ENCODE assay signal across 8 mouse cellular contexts in the genomic region with DNA sequence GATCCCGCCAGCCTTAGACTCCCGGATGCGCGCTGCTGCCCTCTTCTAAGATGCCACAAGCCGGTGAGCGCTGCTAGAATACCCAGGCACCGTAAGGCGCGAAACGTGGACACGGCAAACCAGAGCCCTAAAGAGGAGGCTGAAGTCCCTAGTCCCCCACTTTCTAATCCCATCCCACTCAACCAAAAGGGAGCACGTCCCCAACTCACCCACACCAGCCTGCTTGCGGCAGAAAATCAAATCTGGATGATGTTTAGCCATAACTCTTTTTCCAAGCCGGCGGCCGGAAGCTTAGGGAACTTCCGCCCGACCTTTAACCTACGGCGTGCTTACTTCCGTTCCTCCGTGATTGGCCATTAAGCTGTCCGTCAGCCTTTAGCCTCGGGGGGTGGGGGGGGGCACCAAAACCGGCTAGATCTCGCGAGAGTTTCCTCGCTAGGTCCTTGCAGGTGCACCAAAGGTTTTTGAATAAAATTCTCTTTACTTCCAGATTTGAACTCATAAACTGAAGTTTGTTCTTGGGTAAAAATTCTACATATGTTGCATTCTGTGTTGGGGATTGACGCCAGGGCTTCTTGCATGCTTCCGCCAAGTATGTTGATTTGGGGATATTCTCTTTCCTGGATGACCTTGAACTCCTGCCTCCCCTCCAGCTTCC. TPM values are rescaled to one million over a fixed set of nuclear protein-coding genes. Genes with fewer than 3 reads are reported as not detected.
DNase-seq lines count a peak whose midpoint lies in the region; ATAC-seq and TF ChIP-seq lines count a peak whose summit lies in the region.

A gene (minus strand): TSS at position 308 of the 658 bp plus-strand sequence.

- no peak for TF ChIP-seq CTCF in Patski (IDR thresholded peaks at IDR 0.05)

- H3K4me1 ChIP-seq in hindbrain, embryonic 14.5 days (replicated peaks; ENCODE audit: control insufficient read depth, insufficient read depth, low read length), result peaks cover 16% of the 10 kb centered on the region

- peaks cover 38% of the 10 kb centered on the region for H3K36me3 ChIP-seq in hindbrain, embryonic 14.5 days (replicated peaks; ENCODE audit: control insufficient read depth, insufficient read depth)

- H3K27ac ChIP-seq in hindbrain, embryonic 14.5 days, result peak within 1 kb of the TSS; percentile 99

- H3K4me2 ChIP-seq in hindbrain, embryonic 14.5 days (replicated peaks), result peak within 1 kb of the TSS; percentile 74

- peak within 1 kb of the TSS; percentile 82 for H3K9ac ChIP-seq in hindbrain, embryonic 14.5 days

- peak; percentile 51 for ATAC-seq in Patski
- ATAC-seq in hindbrain, embryonic 14.5 days (ENCODE audit: low FRiP score), result peak; percentile 89
- ATAC-seq in megakaryocyte, adult 5-6 weeks (ENCODE audit: poor library complexity, severe bottlenecking), result peak; percentile 92

- CTCF ChIA-PET in Patski (lab: Charles Lee), result no interaction called here

- in situ Hi-C loops in Patski (cut with MboI; ENCODE audit: low pct_unique_long_range_greater_than_20kb), result no loop called here

- H3K4me3 ChIP-seq in hindbrain, embryonic 14.5 days (replicated peaks; ENCODE audit: low read length), result peak within 1 kb of the TSS; percentile 72

- H3K9me3 ChIP-seq in hindbrain, embryonic 14.5 days (ENCODE audit: control insufficient read depth, low read length), result no peaks in the 10 kb centered on the region

- POLR2A ChIA-PET in Patski (lab: Charles Lee), result interaction anchor here (1.2 to 2.4 kb wide), 3 partner anchors 11 to 31 kb away, joined by 3 to 8 read pairs (median 3); no protein-coding TSS in a partner anchor

- WGBS in hindbrain, embryonic 14.5 days, result under 1% methylated on average over 30 of the region's 30 CpGs

- no peaks in the 10 kb centered on the region for H3K27me3 ChIP-seq in Patski
- no peaks in the 10 kb centered on the region for H3K27me3 ChIP-seq in hindbrain, embryonic 14.5 days (ENCODE audit: control insufficient read depth, insufficient read depth, low read length)

- peak; percentile 91 for DNase-seq in Patski (ENCODE audit: low read depth, low spot score)
- peak; percentile 83 to 90 for DNase-seq in cerebellum, postnatal 25 days
- peak; percentile 63 to 64 for DNase-seq in frontal cortex, postnatal 25 days (ENCODE audit: low spot score in 2 of 2)
- DNase-seq in hindbrain, embryonic 14.5 days (ENCODE audit: low spot score), result peak; percentile 98
- peak; percentile 81 to 87 for DNase-seq in left cerebral cortex, adult 18-20 months (ENCODE audit: low spot score in 2 of 2)
- DNase-seq in right cerebral cortex, adult 2 months (ENCODE audit: low spot score in 2 of 2), result peak; percentile 86 to 90
- DNase-seq in urinary bladder, postnatal 14 days (ENCODE audit: low spot score), result peak; percentile 88

RNA-seq across cellular contexts. Expression of the gene that starts here (rescaled TPM):
- 68.2 TPM for polyA plus RNA-seq in Patski (2021)
- 117 and 130 TPM in 2 replicates for polyA plus RNA-seq in hindbrain, embryonic 14.5 days (2014; fragmentation: Nextera tagmentation; extraction: Ambion mirVana)
- 10 to 100 TPM; 32.5 to 35.0 TPM for total RNA-seq in left cerebral cortex, adult 18-20 months (2021)
- total RNA-seq in megakaryocyte, adult 5-6 weeks (2015), result 65.3 and 85.6 TPM in 2 replicates
- 30.1 and 34.0 TPM in 2 replicates for total RNA-seq in megakaryocyte, adult 5-6 weeks (2017)

Comparison
In these comparisons a context has a peak if more than half of its experiments do, and no peak if none do; other contexts are left out.
1. Peak in every context shown above with its lines: DNase-seq, ATAC-seq, H3K4me3 ChIP-seq and H3K27ac ChIP-seq.